Mouse (Mus musculus) intestine, postnatal 0 days (tissue): ENCODE data around the gene Tmem151b. TPM values are rescaled to one million over a fixed set of nuclear protein-coding genes. Genes with fewer than 3 reads are reported as not detected.

Experiments
- ATAC-seq: fragments of 200-750 bp; cut with Nextera tagmentation; 2 replicates; pipeline ENCODE4 v1.8.0; 2017; ENCODE audit warnings: mild to moderate bottlenecking, moderate TSS enrichment, moderate library complexity
- H3K27ac ChIP-seq: fragments of 300-500 bp; sonication (generic); 2 replicates; pipeline ENCODE4 v1.5.1; 2014; ENCODE audit warnings: mild to moderate bottlenecking, low read depth, low read length, moderate library complexity
- H3K27me3 ChIP-seq: fragments of 300-500 bp; sonication (generic); replicated peaks from 2 replicates; pipeline ENCODE4 v1.6.1; 2014; ENCODE audit warnings: low read length, mixed read lengths; ENCODE audit not compliant: control insufficient read depth, insufficient read depth
- H3K36me3 ChIP-seq: fragments of 300-500 bp; sonication (generic); 2 replicates; pipeline ENCODE4 v1.6.1; 2014; ENCODE audit warnings: mild to moderate bottlenecking, moderate library complexity; ENCODE audit not compliant: control insufficient read depth, insufficient read depth
- H3K4me1 ChIP-seq: fragments of 300-500 bp; sonication (generic); replicated peaks from 2 replicates; pipeline ENCODE4 v1.6.1; 2014; ENCODE audit warnings: antibody characterized with exemption, low read length, mixed read lengths; ENCODE audit not compliant: control insufficient read depth, insufficient read depth
- H3K4me2 ChIP-seq: fragments of 300-500 bp; sonication (generic); replicated peaks from 2 replicates; pipeline ENCODE4 v1.6.1; 2014; ENCODE audit warnings: low read depth, mild to moderate bottlenecking, moderate library complexity
- H3K4me3 ChIP-seq: fragments of 300-500 bp; sonication (generic); 2 replicates; pipeline ENCODE4 v1.5.1; 2014; ENCODE audit warnings: low read depth, low read length
- H3K9ac ChIP-seq: fragments of 300-500 bp; sonication (generic); 2 replicates; pipeline ENCODE4 v1.6.1; 2014; ENCODE audit warnings: mild to moderate bottlenecking, low read depth, low read length
- H3K9me3 ChIP-seq: fragments of 300-500 bp; sonication (generic); 2 replicates; pipeline ENCODE4 v1.6.1; 2016; ENCODE audit warnings: mixed run types; ENCODE audit not compliant: control insufficient read depth
- CTCF ChIP-seq: sonication (generic); IDR thresholded peaks from 2 replicates; pipeline ENCODE4 v1.5.1; 2016; ENCODE audit warnings: low read depth, mild to moderate bottlenecking, control low read depth, antibody characterized with exemption, moderate library complexity
- WGBS: fragments of 180-500 bp; shearing (Covaris S2); extraction: QIAGEN DNeasy Blood & Tissue Kit; methylation state at CpG from one replicate; pipeline ENCODE4 v1.1.7; 2014; 5-methylcytosine and 5-hydroxymethylcytosine counted together
- polyA plus RNA-seq: library from polyadenylated mRNA; unstranded; fragments of >200 nt; fragmentation: Nextera tagmentation; extraction: Ambion mirVana; gene quantifications from 2 replicates; pipeline ENCODE4 v1.2.1, GENCODE M21; 2015

The Tmem151b gene
- polyA plus RNA-seq, 1 experiment from 2014 or later: 0.68 TPM

- 26% methylated on average over 12 of the region's 12 CpGs for WGBS
- peak; percentile 44; the same call in 1 of the 2 replicates for ATAC-seq
- H3K27me3 ChIP-seq: no peaks in the 10 kb centered on the region
- H3K36me3 ChIP-seq: no peaks in the 10 kb centered on the region
- no peak overlapping the region for H3K4me3 ChIP-seq
- no peak overlapping the region for H3K4me2 ChIP-seq
- H3K9me3 ChIP-seq: no peaks in the 10 kb centered on the region
- TF ChIP-seq CTCF: no peak
- no peak overlapping the region for H3K9ac ChIP-seq
- 0 out of 2 replicates have a peak overlapping the region, but pooled peaks have one; percentile 35 for H3K27ac ChIP-seq
- H3K4me1 ChIP-seq: no peaks in the 10 kb centered on the region
These were observed 31.5 kb upstream of the Tmem151b start for GRCm38 (mm10) chr17:45580958-45581477.

- H3K27ac ChIP-seq: no peak overlapping the region
- H3K4me3 ChIP-seq: no peak overlapping the region
- H3K27me3 ChIP-seq: no peaks in the 10 kb centered on the region
- H3K36me3 ChIP-seq: no peaks in the 10 kb centered on the region
- no peak for ATAC-seq
- TF ChIP-seq CTCF: no peak
- peaks cover under 1% of the 10 kb centered on the region; the same call in 1 of the 2 replicates for H3K4me1 ChIP-seq
- H3K9me3 ChIP-seq: no peaks in the 10 kb centered on the region
- H3K4me2 ChIP-seq: no peak overlapping the region
- no peak overlapping the region for H3K9ac ChIP-seq
- WGBS: 91% methylated on average over 4 of the region's 4 CpGs
These were observed 30.1 kb upstream of the Tmem151b start for GRCm38 (mm10) chr17:45579554-45579953.

- no peak for ATAC-seq
- WGBS: 76% methylated on average over 7 of the region's 7 CpGs
- Histone ChIP-seq H3K36me3 (no peaks in the 10 kb centered on the region), H3K27me3 (no peaks in the 10 kb centered on the region), H3K4me3 (no peak overlapping the region), H3K4me1 (peaks cover 3% of the 10 kb centered on the region; the same call in 1 of the 2 replicates), H3K4me2 (no peak overlapping the region), H3K9me3 (no peaks in the 10 kb centered on the region), H3K27ac (no peak overlapping the region), H3K9ac (no peak overlapping the region)
- TF ChIP-seq CTCF: peak; percentile 80
These were observed 29.4 kb upstream of the Tmem151b start for GRCm38 (mm10) chr17:45578843-45579242.

GRCm38 (mm10) chr17:45578242-45578641 is 28.8 kb upstream of the Tmem151b start:
- 46% methylated on average over 5 of the region's 5 CpGs for WGBS
- no peaks in the 10 kb centered on the region for H3K36me3 ChIP-seq
- ATAC-seq: no peak

GRCm38 (mm10) chr17:45575123-45575897 is 25.8 kb upstream of the Tmem151b start:
- no peak for TF ChIP-seq CTCF
- ATAC-seq: no peak
- WGBS: 90% methylated on average over 8 of the region's 8 CpGs
- Histone ChIP-seq H3K36me3 (peaks cover 11% of the 10 kb centered on the region), H3K4me1 (peaks cover 9% of the 10 kb centered on the region), H3K4me2 (no peak overlapping the region), H3K9me3 (no peaks in the 10 kb centered on the region), H3K4me3 (no peak overlapping the region), H3K27ac (no peak overlapping the region), H3K27me3 (no peaks in the 10 kb centered on the region), H3K9ac (0 out of 2 replicates have a peak overlapping the region, but pooled peaks have one; percentile 3)

More at GRCm38 (mm10) chr17:45578242-45578641, 28.8 kb upstream of the Tmem151b start:
- H3K27me3 ChIP-seq: no peaks in the 10 kb centered on the region
- H3K4me2 ChIP-seq: no peak overlapping the region
- H3K9ac ChIP-seq: no peak overlapping the region
- H3K9me3 ChIP-seq: no peaks in the 10 kb centered on the region
- H3K27ac ChIP-seq: no peak overlapping the region
- peaks cover 3% of the 10 kb centered on the region; the same call in 1 of the 2 replicates for H3K4me1 ChIP-seq
- TF ChIP-seq CTCF: no peak
- H3K4me3 ChIP-seq: no peak overlapping the region

- peak overlapping the region; percentile 97 for H3K9ac ChIP-seq
- WGBS: 4% methylated on average over 17 of the region's 17 CpGs
- H3K36me3 ChIP-seq: peaks cover 22% of the 10 kb centered on the region
- no peak for TF ChIP-seq CTCF
- peaks cover 9% of the 10 kb centered on the region for H3K4me1 ChIP-seq
- H3K27ac ChIP-seq: peak overlapping the region; percentile 95
- H3K27me3 ChIP-seq: no peaks in the 10 kb centered on the region
- H3K4me2 ChIP-seq: peak overlapping the region; percentile 86
- H3K4me3 ChIP-seq: peak overlapping the region; percentile 100
- peak; percentile 20 for ATAC-seq
- no peaks in the 10 kb centered on the region for H3K9me3 ChIP-seq
These were observed 24.8 kb upstream of the Tmem151b start for GRCm38 (mm10) chr17:45574129-45574761.
